Mouse (Mus musculus): ENCODE measurements around the gene Prr23a2. TPM values are rescaled to one million over a fixed set of nuclear protein-coding genes. Genes with fewer than 3 reads are reported as not detected.
"Not testable (repeated sequence)": the region's sequence is repeated elsewhere in the genome, so short reads cannot be mapped to it uniquely, and the experiment has no call there.

The Prr23a2 gene
- polyA plus RNA-seq (2015; fragmentation: Nextera tagmentation; extraction: Ambion mirVana), result not detected in 2 replicates

- no peak for DNase-seq (ENCODE audit: low spot score)
Observed at GRCm38 (mm10) chr9:98856210-98856609, at the start of gene Prr23a2. Gene Prr23a2 (plus strand): TSS chr9:98856494.

DNA sequence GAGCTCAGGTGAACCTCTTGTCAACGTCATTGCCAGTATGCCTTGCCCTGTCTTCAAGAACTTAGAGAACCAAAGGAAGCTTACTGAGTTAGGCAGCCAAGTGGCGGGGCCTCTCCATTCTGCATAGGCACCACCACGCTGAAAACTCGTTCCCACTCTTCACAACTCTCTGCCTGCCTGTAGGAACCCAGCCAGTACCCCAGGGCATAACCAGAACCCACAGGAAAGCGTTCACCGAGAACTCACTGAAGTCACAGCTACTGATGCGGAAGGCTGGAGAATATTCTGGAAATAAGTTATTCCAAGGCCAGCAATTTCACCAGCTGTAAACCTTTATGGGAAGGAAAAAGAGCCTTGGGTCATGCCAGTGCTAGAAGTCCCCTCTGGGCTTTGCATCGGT, 48.7 kb upstream of the Prr23a2 start:
- no peak for DNase-seq (ENCODE audit: low spot score)

DNA sequence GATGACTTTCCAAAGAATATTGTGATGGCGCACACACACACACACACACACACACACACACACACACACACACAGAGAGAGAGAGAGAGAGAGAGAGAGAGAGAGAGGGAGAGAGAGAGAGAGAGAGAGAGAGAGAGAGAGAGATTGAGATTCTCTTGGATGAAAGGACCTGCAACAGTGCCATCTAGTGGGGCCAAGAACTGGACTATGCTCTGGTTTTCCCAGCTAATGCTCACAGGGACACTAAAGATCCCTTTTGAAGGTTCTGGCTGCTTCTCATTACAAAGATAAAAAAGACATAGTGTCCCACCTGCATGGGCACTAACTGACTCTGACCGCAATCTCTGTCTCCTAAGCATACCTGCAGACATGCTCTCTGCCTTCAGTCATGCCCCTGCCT, 46.8 kb upstream of the Prr23a2 start:
- DNase-seq (ENCODE audit: low spot score), result not testable (repeated sequence)

DNA sequence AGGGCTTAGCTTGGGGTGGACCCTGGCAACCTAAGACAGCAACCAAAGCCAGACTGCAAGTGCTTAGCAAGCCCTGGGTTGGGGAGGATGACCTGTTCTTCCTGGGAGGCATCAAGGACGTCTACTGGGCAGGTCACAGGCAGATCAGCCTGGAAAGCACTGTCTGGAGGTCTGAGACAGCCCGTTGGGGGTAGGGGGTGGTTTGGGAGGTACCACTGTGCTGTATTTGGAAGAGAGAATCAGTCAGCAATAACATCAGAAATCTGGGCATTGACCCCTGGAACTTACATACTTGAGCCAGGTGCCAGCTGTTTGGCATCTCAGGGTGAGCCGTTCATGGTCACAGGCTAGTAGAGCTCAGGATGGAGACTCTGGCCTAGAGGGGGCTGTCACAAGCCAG, 40.2 kb upstream of the Prr23a2 start:
- no peak for DNase-seq (ENCODE audit: low spot score)

DNA sequence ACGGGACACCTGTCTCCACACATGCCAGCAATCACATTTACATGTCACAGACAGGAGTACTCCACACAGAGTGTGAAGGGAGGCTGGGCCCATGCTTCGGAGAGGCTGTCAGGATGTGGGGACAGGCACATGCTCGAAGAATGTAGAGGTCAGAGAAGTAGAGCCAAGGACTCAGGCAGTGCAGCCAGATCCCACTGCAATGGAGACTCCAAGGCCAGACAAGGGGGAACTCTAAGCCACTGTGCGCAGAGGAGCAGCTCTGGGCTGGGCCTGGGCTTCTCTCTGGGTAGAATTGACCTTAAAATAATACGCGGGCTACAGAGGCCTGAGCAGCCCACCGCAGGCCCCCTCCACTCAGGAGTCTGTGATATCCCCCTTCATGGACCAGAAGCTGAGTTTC, 38.7 kb upstream of the Prr23a2 start:
- DNase-seq (ENCODE audit: low spot score), result no peak

DNA sequence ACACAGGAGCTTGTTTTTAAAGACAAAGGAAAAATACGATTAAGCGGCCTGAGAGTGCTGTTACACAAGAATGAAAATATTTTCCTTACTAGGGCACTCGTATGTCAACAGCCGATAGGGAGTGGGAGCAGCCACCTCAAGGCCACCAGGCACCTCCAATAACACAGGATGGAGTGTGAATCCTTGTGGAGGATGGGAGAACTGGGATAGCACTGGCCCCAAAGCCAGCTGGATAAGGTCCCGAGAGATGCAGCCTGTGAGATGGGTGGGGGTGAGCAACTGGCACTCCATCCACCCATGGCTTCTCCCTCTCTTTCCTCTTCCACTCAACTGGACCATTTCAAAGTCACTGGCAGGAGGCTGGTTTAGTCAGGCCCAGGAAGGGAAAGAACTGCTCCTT, 37.3 kb upstream of the Prr23a2 start:
- DNase-seq (ENCODE audit: low spot score), result no peak

DNA sequence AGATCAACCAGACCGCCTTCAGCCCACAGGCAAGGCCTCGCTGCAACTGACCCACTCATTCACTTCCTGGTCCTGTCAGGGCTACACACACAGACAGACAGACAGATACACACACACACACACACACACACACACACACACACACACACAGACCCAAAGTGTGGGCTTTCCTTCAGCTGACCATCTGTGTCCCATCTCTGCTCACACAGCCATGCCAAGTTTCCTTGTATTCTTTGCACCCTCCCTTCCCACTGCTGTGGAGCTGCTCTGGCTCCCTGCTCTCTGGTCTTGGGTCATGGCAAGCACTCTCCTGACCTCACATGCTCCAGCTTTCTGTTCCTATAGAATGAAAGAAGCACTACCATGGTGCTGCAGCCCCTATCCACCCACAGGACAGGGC, 36.8 kb upstream of the Prr23a2 start:
- DNase-seq (ENCODE audit: low spot score), result no peak

DNA sequence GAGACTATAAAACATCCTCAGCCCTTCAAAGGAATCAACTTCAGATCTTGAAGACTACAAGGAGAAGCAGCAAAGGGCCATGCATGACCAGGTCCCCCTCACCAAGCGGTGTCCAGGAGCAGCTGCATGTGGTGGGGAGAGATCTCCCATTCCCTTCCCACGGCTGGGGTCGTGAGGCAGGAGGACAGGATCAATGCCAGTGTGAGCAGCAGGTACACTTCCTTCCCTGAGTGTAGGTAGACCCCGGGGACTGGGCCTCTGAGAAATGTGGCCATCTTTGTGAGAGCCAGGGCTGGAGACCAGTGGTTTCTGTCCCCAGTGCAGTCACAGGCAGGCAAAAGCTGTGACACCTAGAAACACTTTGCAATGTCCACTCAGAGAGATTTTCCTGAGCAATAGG, 35.8 kb upstream of the Prr23a2 start:
- no peak for DNase-seq (ENCODE audit: low spot score)

DNA sequence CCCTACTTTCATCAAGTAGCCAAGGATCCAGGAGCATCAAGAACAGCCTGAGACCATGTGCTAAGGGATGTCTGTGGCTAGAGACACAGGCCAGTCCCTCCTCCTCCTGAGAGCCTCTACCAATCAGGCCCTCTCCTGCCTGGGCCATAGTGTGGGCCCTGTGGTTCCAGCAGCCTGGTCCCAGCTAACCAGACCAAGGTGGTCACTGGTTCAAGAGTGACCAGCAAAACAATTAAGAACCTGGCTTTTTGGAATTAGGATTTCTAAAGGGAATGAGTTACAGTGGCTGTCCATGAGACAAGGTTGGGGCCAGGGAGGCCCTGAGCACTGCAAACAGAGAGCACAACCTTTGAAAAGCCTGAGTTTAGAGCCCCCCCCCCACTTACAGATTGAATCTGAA, 35.2 kb upstream of the Prr23a2 start:
- no peak for DNase-seq (ENCODE audit: low spot score)

DNA sequence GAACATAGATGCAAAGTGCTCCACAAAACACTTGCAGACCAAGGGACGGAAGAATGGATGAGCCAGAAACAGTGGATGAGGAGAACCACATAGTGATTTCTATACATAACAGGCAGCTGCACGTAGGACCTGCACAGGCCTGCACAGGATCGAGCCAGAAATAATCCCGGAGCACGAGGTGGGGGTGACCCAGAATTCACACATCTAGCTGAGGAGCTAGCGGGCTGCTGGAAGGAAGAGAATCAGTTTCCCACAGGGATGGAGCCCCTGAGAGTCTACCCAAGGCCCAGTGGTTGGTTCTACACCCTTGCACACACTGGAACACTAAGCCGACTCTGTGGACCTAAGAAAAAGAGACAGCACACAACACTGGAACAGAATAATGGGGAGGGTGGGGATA, 32.5 kb upstream of the Prr23a2 start:
- DNase-seq (ENCODE audit: low spot score), result no peak

- DNase-seq (ENCODE audit: low spot score), result no peak
Observed at GRCm38 (mm10) chr9:98829508-98829907, 26.8 kb upstream of the Prr23a2 start.

DNA sequence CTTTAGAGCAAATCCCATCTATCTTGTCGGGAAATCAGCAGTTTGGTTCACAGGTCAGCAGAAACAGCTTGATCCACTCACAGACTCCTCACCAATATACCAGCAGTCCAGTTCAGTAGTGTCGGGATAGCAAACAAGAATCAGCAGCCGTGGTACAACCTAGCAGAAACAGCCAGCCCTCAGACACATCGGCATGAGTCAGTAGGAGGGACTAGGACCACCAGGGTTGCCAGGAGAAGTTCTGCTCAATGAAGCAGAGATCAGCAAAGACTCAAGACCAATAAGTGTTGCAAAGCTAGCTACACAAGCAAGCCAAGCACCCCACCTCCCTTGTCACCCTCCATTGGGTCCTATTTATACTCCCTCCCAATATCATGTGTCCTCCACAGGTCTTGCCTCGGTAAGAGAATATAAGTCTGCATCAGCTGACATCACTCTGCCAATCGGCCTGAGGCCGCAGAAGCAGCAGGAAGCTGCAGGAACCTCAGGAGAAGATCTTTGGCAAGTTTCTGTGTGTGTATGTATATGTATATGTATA, 18.7 kb upstream of the Prr23a2 start:
- no peak for DNase-seq (ENCODE audit: low spot score)

DNA sequence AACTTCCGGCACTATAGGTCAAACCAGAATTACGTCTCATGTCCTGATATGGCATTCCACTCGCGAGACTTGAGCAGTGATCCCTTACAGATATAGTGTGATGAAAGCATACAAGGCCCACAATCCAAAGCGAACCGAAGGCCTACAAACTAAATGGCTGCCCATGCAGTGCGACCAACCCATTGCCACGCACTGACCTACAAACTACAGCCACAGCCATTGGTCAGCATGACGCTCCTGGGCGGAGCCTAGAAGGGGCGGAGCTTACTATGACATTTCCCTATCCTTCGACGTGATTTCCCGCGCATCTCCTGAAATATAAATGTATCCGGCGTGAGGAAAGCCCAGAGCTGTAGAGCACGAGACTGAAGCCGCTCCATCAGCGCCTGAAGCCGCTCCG, 14.2 kb upstream of the Prr23a2 start, which contains the start of gene Prr23a1:
TSS of gene Prr23a1 (plus strand) at position 387 of the 400 bp plus-strand sequence.
- no peak for DNase-seq (ENCODE audit: low spot score)

DNA sequence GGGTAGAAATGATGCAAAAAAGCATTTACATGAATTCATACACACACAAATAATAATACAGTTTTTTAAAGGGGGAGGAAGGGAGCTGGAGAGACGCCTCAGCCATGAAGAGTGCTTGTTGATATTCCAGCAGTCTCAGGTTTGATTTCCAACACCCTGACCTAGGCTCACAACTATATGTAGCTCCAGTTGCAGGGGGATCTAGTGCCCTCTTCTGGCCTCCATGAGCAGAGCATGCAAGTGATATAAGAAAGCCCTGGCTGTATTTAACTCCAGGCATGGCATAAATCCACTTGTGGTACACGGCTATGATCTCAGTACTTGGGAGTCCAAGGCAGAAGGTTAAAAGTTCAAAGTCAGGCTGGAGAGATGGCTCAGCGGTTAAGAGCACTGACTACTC, 7.2 kb downstream of the Prr23a2 start:
- DNase-seq (ENCODE audit: low spot score), result no peak

- DNase-seq (ENCODE audit: low spot score), result no peak
Observed at GRCm38 (mm10) chr9:98864571-98864970, 8.3 kb downstream of the Prr23a2 start, which contains the start of gene Prr23a3. Gene Prr23a3 (plus strand): TSS chr9:98864767.

- no peak for DNase-seq (ENCODE audit: low spot score)
Observed at GRCm38 (mm10) chr9:98901486-98901885, 45.2 kb downstream of the Prr23a2 start.

DNA sequence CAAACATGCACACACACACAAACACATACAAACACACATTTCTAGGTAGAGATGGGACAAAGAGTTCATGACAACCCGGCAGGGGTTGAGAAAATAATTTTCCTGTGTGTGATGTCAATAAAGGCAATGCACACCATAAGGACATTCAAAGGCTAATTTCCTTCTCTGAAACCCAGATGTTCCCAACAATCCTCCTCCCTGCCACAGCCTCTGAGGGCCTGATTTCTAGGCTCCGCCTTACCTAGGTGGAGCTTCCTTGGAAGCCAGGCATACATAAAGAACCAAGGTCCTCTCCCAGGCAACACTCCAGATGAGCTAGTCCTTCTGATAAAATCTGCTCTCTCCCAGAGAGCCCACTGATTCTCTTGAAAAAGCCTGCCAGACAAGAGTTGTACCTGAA, 46.5 kb downstream of the Prr23a2 start, which contains the start of gene 7420426K07Rik:
TSS of gene 7420426K07Rik (plus strand) at position 301 of the 400 bp plus-strand sequence.
- DNase-seq (ENCODE audit: low spot score), result no peak

Other genes starting within 250 kb of the Prr23a2 start
- not detected in 2 replicates for gene Prr23a1, start 14.0 kb upstream of the Prr23a2 start, polyA plus RNA-seq (2015; fragmentation: Nextera tagmentation; extraction: Ambion mirVana)
- gene Prr23a3, start 8.3 kb downstream of the Prr23a2 start, polyA plus RNA-seq (2015; fragmentation: Nextera tagmentation; extraction: Ambion mirVana), result not detected in 2 replicates
- not detected in 2 replicates for gene 7420426K07Rik, start 46.6 kb downstream of the Prr23a2 start, polyA plus RNA-seq (2015; fragmentation: Nextera tagmentation; extraction: Ambion mirVana)
- gene Foxl2, start 98.8 kb downstream of the Prr23a2 start, polyA plus RNA-seq (2015; fragmentation: Nextera tagmentation; extraction: Ambion mirVana), result not detected in 2 replicates
- gene Faim, start 129.9 kb downstream of the Prr23a2 start, polyA plus RNA-seq (2015; fragmentation: Nextera tagmentation; extraction: Ambion mirVana), result 52.4 and 54.8 TPM in 2 replicates
- gene Gm1123, start 179.2 kb downstream of the Prr23a2 start, polyA plus RNA-seq (2015; fragmentation: Nextera tagmentation; extraction: Ambion mirVana), result not detected in 2 replicates